Mouse (Mus musculus) adrenal gland, adult (tissue): ENCODE data around the gene Plod1.

Experiments
- DNase-seq, 2 experiments: peaks; one replicate each; pipeline ENCODE4 v3.0.0; 2022 to 2023; ENCODE audit warnings: low spot score in 1 of 2; ENCODE audit not compliant: inconsistent age in 2 of 2

The Plod1 gene

GRCm38 (mm10) chr4:147936331-147936954 is at the start of gene Plod1:
TSS of gene Plod1 (minus strand) at chr4:147936767.
- peak; percentile 91 to 96 for DNase-seq

DNA sequence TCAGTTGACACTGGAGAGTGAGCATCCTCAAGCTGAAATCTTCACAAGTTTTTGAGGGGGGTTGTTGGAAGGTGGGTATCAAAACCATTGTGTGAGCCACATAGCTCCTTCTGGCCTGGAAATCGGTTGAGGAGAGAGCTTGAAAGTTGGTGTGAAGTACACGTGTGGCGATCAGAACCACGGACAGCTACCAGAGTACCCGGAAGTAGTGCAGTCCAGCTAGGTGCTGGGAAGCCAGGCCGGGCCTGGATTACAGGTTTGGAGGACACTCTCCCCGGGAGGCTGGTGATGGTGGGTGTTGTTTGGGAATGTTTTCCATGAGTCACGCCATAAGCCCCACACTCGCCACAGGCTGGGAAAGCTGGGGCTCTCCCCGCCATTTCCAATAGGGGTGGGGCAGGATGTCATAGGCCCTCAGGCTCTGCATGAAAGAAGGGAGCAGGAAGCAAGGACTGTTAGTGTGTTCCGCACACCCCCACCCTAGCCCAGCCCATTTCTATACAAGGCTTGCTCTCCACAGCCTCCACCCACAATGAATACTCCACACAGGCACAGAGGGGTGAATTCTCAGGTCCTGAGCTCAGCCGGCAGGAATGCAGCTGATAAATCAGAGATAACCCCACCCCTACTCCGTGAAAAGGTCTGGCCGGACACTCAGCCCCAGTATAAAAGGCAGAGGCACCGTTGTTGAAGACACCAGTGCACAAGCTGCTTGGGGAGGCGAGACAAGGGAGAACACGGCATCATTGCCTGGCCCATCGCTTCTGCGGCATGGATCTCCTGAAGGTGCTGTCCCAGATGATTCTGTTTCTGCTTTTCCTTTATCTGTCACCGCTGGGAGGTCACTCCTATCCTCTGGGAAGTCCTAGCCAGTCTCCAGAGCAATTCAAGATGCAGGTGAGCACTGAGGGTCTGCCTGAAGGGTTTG is 48.9 kb upstream of the Plod1 start, which contains the start of gene Nppb:
TSS of gene Nppb (plus strand) at position 584 of the 928 bp plus-strand sequence.
- DNase-seq: peak; percentile 40 to 73

DNA sequence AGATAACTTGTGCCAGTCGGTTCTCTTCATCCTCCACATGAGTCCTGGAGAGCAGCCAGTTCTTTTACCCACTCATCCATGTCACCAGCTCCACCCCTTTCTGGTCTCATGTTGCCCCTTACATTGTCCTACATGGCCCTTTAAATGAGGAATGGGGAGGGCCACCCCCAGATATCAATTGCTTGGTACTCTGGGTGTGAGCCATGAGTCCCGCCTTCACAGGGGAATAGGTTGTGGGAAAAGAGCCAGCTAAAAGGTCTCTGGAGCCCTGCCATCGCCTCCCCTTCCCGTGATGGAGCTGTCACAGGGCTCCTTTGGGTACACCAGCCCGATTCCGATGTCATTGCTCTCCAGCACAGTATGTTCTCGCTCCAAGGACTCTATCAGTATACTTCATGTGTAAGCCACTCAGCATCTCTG is 42.9 kb upstream of the Plod1 start:
- DNase-seq: peak in 1 of 2 experiments; percentile 67

- DNase-seq: peak; percentile 27 to 75
These were observed 41.8 kb upstream of the Plod1 start for GRCm38 (mm10) chr4:147978391-147978790.

DNA sequence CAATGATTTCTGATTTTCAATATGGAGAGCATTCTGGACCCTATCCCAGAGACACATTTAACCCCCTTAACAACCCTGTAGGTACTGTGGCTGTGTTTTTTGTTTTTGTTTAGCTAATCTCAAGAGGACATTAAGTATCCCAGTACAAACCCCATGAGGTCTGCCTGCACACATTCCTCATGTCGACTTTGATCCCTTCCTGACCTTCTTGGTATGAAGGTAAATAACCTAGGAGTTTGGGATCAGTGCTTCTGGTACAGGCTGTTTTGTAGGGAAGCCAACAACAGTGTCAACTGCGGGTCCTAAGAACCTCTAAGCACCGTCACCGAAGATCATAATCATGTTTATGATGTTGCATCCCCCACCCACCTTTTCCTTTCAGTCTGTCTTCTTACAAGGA is 41.2 kb upstream of the Plod1 start:
- DNase-seq: no peak

DNA sequence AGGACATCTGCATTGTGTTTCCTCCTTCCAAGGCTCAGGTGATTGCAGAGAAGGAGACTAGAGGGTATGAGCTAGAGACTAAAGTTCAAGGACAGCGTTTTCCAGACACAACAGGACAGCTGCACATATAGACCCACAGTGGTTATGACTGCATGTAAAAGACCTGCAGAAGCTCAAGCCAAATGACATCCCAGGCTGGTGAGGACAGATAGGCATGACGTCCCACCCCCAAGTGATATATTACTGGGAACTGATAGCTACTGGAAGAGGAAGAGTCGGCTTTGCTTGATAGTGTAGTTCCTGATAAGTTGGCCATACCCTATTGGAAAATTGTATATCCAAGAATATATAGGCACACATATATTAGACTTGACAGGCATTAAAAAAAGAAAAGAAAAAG is 39.7 kb upstream of the Plod1 start:
- no peak for DNase-seq

GRCm38 (mm10) chr4:147969337-147969736 is 32.8 kb upstream of the Plod1 start:
- no peak for DNase-seq

GRCm38 (mm10) chr4:147968816-147969215 is 32.2 kb upstream of the Plod1 start:
- no peak for DNase-seq

DNA sequence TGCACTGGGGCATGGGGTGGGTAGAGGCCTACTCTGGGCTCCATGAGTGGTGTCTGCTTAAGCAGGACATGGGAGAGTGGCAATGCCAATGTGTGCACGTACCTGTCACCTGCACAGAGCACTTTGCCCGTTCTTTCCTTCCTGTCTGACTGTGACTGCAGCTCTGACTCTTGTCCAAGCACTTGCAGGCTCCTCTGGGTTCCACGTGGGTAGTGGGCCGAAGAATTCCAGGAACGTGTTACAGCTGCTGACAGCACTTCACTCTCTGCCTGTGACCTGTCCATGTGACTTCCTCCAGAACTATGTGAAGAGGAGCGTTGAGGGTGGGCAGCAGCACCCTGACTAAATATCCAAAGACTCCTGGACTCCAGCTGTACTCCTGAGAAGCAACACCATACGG is 29.1 kb upstream of the Plod1 start:
- no peak for DNase-seq

DNA sequence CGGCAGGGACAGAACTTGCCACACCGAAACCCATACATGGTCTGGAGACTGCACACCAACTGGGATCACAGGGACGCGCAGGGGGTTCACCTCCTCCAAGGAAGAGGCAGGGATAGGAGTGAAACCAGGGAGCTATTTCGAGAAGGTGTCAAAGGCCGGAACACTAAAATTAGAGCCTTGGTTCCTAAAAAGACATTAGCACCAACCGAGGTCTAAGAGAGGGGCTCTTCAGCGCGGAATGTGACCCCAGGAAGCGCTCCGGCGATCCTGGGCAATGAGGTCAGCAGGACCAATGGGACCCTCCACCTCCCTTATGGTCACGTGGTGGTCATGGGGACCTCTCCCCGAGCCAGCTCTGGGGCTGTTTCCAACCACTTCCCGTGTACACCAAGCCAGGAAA is 27.1 kb upstream of the Plod1 start:
- no peak for DNase-seq

DNA sequence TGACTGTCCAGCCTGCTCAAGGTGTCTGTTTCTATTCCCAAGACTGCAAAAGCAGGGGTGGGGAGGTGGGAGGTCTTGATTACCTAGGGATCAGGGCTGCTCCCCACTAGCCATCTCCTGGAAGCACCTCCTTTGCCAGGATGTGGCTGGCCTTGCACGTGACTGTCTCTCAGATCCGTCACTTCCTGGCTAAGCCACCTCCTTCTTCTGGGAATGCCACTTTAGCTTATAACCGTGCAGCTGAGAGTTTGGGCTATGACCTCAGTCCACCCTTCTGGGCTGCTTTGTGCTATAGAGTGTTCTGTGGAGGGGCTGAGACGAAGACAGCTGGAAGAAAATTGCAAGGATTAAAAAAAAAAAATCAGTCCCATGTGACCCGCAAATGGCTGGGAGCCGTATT is 26.2 kb upstream of the Plod1 start:
- no peak for DNase-seq

GRCm38 (mm10) chr4:147959881-147960831 is 23.6 kb upstream of the Plod1 start:
- DNase-seq: peak; percentile 67 to 88

- no peak for DNase-seq
These were observed 20.6 kb upstream of the Plod1 start for GRCm38 (mm10) chr4:147957141-147957540.

DNA sequence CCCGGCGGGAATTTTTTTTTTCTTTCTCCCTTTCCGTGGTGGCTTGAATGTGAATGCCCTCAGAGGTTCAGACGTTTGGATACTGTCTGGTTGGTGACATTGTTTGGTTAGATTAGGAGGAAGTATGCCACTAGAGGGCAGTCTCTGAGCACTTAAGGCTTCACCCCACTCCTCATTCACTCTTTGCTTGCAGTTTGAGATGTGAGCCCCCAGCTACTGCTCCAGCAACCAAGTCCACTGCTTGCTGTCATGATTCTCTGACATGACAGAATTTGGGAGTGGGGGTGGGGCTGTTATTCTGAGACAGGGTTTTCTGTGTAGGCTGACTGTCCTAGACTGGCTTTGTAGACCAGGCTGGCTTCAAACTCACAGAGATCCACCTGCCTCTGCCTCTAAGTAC is 17.0 kb upstream of the Plod1 start:
- peak in 1 of 2 experiments; percentile 68 for DNase-seq

DNA sequence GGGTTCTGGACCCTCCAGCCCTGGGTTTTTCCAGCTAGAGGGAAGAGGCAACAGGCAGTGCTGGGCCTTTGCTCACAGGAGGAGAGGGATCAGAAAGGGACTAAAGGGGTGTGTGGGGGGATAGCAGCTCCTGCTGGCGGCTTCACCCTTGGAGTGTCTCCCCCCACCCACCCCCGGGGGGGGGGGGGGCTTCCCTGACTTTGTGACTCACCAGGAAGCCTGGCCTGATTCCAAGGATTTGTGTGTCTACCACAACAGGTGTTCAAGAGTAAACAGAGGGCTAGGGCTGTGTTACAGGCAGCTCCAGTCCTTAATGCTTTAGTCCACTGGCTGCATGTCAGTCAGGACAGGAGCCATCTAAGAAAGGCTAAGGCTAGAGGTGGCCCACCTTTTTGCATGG is 10.9 kb upstream of the Plod1 start:
- DNase-seq: no peak

GRCm38 (mm10) chr4:147943005-147943404 is 6.4 kb upstream of the Plod1 start:
- no peak for DNase-seq

DNA sequence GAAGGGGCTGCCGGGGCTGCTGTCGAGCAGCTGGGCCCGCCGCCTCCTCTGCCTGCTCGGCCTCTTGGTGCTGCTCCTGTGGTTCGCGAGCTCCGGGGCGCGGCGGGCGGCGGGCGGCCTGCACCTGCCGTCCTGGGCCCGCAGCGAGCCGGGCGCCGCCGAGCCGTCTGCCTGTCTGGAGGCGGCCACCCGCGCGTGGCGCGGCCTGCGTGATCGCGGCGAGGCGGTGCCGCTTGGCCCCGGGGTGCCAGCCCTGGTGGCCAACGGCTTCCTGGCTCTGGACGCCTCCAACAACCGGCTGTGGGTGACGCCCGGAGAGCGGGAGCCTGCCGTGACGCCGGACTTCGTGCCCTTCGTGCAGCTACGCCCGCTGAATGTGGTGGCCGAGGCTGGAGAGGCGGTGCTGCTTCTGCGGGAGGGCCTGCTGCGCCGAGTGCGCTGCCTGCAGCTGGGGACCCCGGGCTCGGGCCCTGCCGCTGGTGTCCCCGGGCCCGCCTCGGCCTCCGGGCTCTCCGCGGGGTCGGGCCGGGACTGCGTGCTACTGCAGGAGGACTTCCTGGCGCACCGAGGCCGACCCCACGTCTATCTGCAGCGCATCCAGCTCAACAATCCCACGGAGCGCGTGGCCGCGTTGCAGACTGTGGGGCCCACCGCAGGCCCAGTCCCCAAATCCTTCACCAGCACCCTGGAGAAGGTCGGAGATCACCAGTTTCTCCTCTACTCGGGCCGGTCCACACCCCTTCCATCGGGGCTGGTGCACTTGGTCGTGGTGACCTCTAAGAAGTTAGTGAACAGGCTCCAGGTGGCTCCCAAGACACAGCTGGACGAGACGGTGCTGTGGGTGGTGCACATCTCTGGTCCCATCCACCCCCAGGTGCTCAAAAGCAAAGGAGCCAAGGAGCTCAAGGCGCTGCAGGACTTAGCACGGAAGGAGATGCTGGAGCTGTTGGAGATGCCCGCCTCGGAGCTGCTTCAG is 4.8 kb upstream of the Plod1 start:
- no peak for DNase-seq

- DNase-seq: peak; percentile 88 to 95
These were observed 4.0 kb upstream of the Plod1 start, which contains the start of gene 2510039O18Rik for GRCm38 (mm10) chr4:147940576-147941044. TSS of gene 2510039O18Rik (plus strand) at chr4:147940895.

DNA sequence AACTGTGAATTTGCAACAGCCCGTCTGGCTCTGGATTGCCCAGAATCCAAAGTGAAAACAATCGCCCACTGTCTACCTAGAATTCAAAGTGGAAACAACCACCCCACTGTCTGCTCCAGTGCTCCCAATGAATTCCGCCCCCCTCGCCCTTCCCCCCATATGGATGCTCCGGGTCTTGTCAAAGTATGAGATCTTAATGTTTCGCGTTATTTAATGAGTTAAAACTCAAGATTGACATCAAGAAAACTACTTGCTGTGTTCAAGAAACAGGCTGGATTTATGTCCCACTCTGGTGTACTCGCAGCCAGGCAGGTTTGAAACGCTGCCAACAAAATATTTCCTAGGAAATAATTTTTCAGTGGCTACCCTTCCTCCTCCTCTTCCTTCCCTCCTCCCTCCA is 3.5 kb upstream of the Plod1 start:
- no peak for DNase-seq
